Mouse (Mus musculus): ENCODE measurements around the gene Ninl. TPM values are rescaled to one million over a fixed set of nuclear protein-coding genes. Genes with fewer than 3 reads are reported as not detected.

Gene Ninl
- polyA plus RNA-seq, 1 experiment from 2014 or later: 4.0 TPM

- H3K36me3 ChIP-seq (ENCODE audit: control insufficient read depth, insufficient read depth, low read length): no peaks in the 10 kb centered on the region; the same call in 1 of the 2 replicates
- 63% methylated on average over 2 of the region's 2 CpGs for WGBS
- H3K4me1 ChIP-seq (ENCODE audit: control insufficient read depth in 2 of 2, insufficient read depth in 2 of 2, low read length in 2 of 2): peaks cover 8 to 12% of the 10 kb centered on the region in 2 experiments; a peak in 3 of 4 replicates
- H3K4me3 ChIP-seq (ENCODE audit: control insufficient read depth in 1 of 2, insufficient read depth in 1 of 2, low read depth in 1 of 2, low read length in 2 of 2): no peak overlapping the region
- 0 out of 2 replicates have a peak, but pooled peaks cover 3% of the 10 kb centered on the region for H3K9me3 ChIP-seq (ENCODE audit: control insufficient read depth, low read length)
- no peak overlapping the region for H3K9ac ChIP-seq (ENCODE audit: low read length)
- ATAC-seq (ENCODE audit: insufficient number of reproducible peaks, insufficient read depth, low FRiP score, low read depth): no peak
- no peaks in the 10 kb centered on the region for H3K27me3 ChIP-seq (ENCODE audit: control insufficient read depth, insufficient read depth, low read length)
- no peak overlapping the region for H3K4me2 ChIP-seq (ENCODE audit: low read length)
- no peak overlapping the region for H3K27ac ChIP-seq (replicated peaks in 1 of 2; ENCODE audit: control insufficient read depth in 1 of 2, insufficient read depth in 1 of 2, low read depth in 2 of 2, low read length in 2 of 2)
These were observed 2.5 kb downstream of the Ninl start for GRCm38 (mm10) chr2:151036721-151037120.

- no peak overlapping the region for H3K9ac ChIP-seq (ENCODE audit: low read length)
- no peaks in the 10 kb centered on the region for H3K27me3 ChIP-seq (ENCODE audit: control insufficient read depth, insufficient read depth, low read length)
- peaks cover under 1% of the 10 kb centered on the region; the same call in 1 of the 2 replicates for H3K36me3 ChIP-seq (ENCODE audit: control insufficient read depth, insufficient read depth, low read length)
- H3K9me3 ChIP-seq (ENCODE audit: control insufficient read depth, low read length): no peaks in the 10 kb centered on the region
- peaks cover 6 to 8% of the 10 kb centered on the region in 2 experiments; a peak in 3 of 4 replicates for H3K4me1 ChIP-seq (ENCODE audit: control insufficient read depth in 2 of 2, insufficient read depth in 2 of 2, low read length in 2 of 2)
- H3K4me3 ChIP-seq (ENCODE audit: control insufficient read depth in 1 of 2, insufficient read depth in 1 of 2, low read depth in 1 of 2, low read length in 2 of 2): no peak overlapping the region
- no peak overlapping the region for H3K27ac ChIP-seq (replicated peaks in 1 of 2; ENCODE audit: control insufficient read depth in 1 of 2, insufficient read depth in 1 of 2, low read depth in 2 of 2, low read length in 2 of 2)
- WGBS: 87% methylated on average over 3 of the region's 3 CpGs
- ATAC-seq (ENCODE audit: insufficient number of reproducible peaks, insufficient read depth, low FRiP score, low read depth): no peak
- H3K4me2 ChIP-seq (ENCODE audit: low read length): no peak overlapping the region
These were observed 4.7 kb downstream of the Ninl start for GRCm38 (mm10) chr2:151034435-151034834.

- H3K36me3 ChIP-seq (ENCODE audit: control insufficient read depth, insufficient read depth, low read length): no peaks in the 10 kb centered on the region
- no peak overlapping the region for H3K4me2 ChIP-seq (ENCODE audit: low read length)
- H3K27ac ChIP-seq (replicated peaks in 1 of 2; ENCODE audit: control insufficient read depth in 1 of 2, insufficient read depth in 1 of 2, low read depth in 2 of 2, low read length in 2 of 2): no peak overlapping the region
- 79% methylated on average over 10 of the region's 10 CpGs for WGBS
- ATAC-seq (ENCODE audit: insufficient number of reproducible peaks, insufficient read depth, low FRiP score, low read depth): no peak
- H3K4me3 ChIP-seq (ENCODE audit: control insufficient read depth in 1 of 2, insufficient read depth in 1 of 2, low read depth in 1 of 2, low read length in 2 of 2): no peak overlapping the region
- no peak overlapping the region for H3K9ac ChIP-seq (ENCODE audit: low read length)
- no peaks in the 10 kb centered on the region for H3K9me3 ChIP-seq (ENCODE audit: control insufficient read depth, low read length)
- 0 out of 2 replicates have a peak, but pooled peaks cover 2% of the 10 kb centered on the region for H3K27me3 ChIP-seq (ENCODE audit: control insufficient read depth, insufficient read depth, low read length)
- no peaks in the 10 kb centered on the region for H3K4me1 ChIP-seq (ENCODE audit: control insufficient read depth in 2 of 2, insufficient read depth in 2 of 2, low read length in 2 of 2)
These were observed 18.0 kb downstream of the Ninl start for GRCm38 (mm10) chr2:151021158-151021557.

GRCm38 (mm10) chr2:151015316-151015715, 23.9 kb downstream of the Ninl start:
- 0 out of 2 replicates have a peak, but pooled peaks cover 2% of the 10 kb centered on the region for H3K27me3 ChIP-seq (ENCODE audit: control insufficient read depth, insufficient read depth, low read length)
- ATAC-seq (ENCODE audit: insufficient number of reproducible peaks, insufficient read depth, low FRiP score, low read depth): no peak
- no peaks in the 10 kb centered on the region for H3K36me3 ChIP-seq (ENCODE audit: control insufficient read depth, insufficient read depth, low read length)
- H3K4me3 ChIP-seq (ENCODE audit: control insufficient read depth in 1 of 2, insufficient read depth in 1 of 2, low read depth in 1 of 2, low read length in 2 of 2): no peak overlapping the region
- no peak overlapping the region for H3K4me2 ChIP-seq (ENCODE audit: low read length)
- H3K4me1 ChIP-seq (ENCODE audit: control insufficient read depth in 2 of 2, insufficient read depth in 2 of 2, low read length in 2 of 2): no peaks in the 10 kb centered on the region
- WGBS: 72% methylated on average over 2 of the region's 2 CpGs
- H3K27ac ChIP-seq (replicated peaks in 1 of 2; ENCODE audit: control insufficient read depth in 1 of 2, insufficient read depth in 1 of 2, low read depth in 2 of 2, low read length in 2 of 2): no peak overlapping the region
- no peaks in the 10 kb centered on the region for H3K9me3 ChIP-seq (ENCODE audit: control insufficient read depth, low read length)
- no peak overlapping the region for H3K9ac ChIP-seq (ENCODE audit: low read length)

GRCm38 (mm10) chr2:151011273-151011672, 27.9 kb downstream of the Ninl start:
- no peak for ATAC-seq (ENCODE audit: insufficient number of reproducible peaks, insufficient read depth, low FRiP score, low read depth)
- Histone ChIP-seq H3K27me3 (ENCODE audit: control insufficient read depth, insufficient read depth, low read length) (no peaks in the 10 kb centered on the region), H3K9me3 (ENCODE audit: control insufficient read depth, low read length) (no peaks in the 10 kb centered on the region), H3K36me3 (ENCODE audit: control insufficient read depth, insufficient read depth, low read length) (no peaks in the 10 kb centered on the region), H3K27ac (replicated peaks in 1 of 2; ENCODE audit: control insufficient read depth in 1 of 2, insufficient read depth in 1 of 2, low read depth in 2 of 2, low read length in 2 of 2) (no peak overlapping the region), H3K4me1 (ENCODE audit: control insufficient read depth in 2 of 2, insufficient read depth in 2 of 2, low read length in 2 of 2) (peaks cover 5% of the 10 kb centered on the region in 2 experiments; a peak in 3 of 4 replicates), H3K4me3 (ENCODE audit: control insufficient read depth in 1 of 2, insufficient read depth in 1 of 2, low read depth in 1 of 2, low read length in 2 of 2) (no peak overlapping the region), H3K9ac (ENCODE audit: low read length) (no peak overlapping the region), H3K4me2 (ENCODE audit: low read length) (no peak overlapping the region)
- WGBS: 58% methylated on average over 1 of the region's 1 CpGs

- Histone ChIP-seq H3K4me1 (ENCODE audit: control insufficient read depth in 2 of 2, insufficient read depth in 2 of 2, low read length in 2 of 2) (peaks cover 6 to 9% of the 10 kb centered on the region in 2 experiments), H3K27me3 (ENCODE audit: control insufficient read depth, insufficient read depth, low read length) (no peaks in the 10 kb centered on the region), H3K36me3 (ENCODE audit: control insufficient read depth, insufficient read depth, low read length) (no peaks in the 10 kb centered on the region), H3K9ac (ENCODE audit: low read length) (peak overlapping the region; percentile 77; the same call in 1 of the 2 replicates), H3K4me3 (ENCODE audit: control insufficient read depth in 1 of 2, insufficient read depth in 1 of 2, low read depth in 1 of 2, low read length in 2 of 2) (peak overlapping the region; percentile 62 to 97; a peak in 3 of 4 replicates), H3K9me3 (ENCODE audit: control insufficient read depth, low read length) (no peaks in the 10 kb centered on the region), H3K4me2 (ENCODE audit: low read length) (peak overlapping the region; percentile 96), H3K27ac (replicated peaks in 1 of 2; ENCODE audit: control insufficient read depth in 1 of 2, insufficient read depth in 1 of 2, low read depth in 2 of 2, low read length in 2 of 2) (no peak overlapping the region)
- no peak for ATAC-seq (ENCODE audit: insufficient number of reproducible peaks, insufficient read depth, low FRiP score, low read depth)
- WGBS: 84% methylated on average over 1 of the region's 1 CpGs
These were observed 29.6 kb downstream of the Ninl start for GRCm38 (mm10) chr2:151009515-151010085.

GRCm38 (mm10) chr2:151008939-151009509, 30.2 kb downstream of the Ninl start:
- peak overlapping the region; percentile 96 for H3K4me2 ChIP-seq (ENCODE audit: low read length)
- peak overlapping the region; percentile 10 to 41; a peak in 3 of 4 replicates for H3K27ac ChIP-seq (replicated peaks in 1 of 2; ENCODE audit: control insufficient read depth in 1 of 2, insufficient read depth in 1 of 2, low read depth in 2 of 2, low read length in 2 of 2)
- H3K4me1 ChIP-seq (ENCODE audit: control insufficient read depth in 2 of 2, insufficient read depth in 2 of 2, low read length in 2 of 2): peaks cover 9 to 13% of the 10 kb centered on the region in 2 experiments
- no peaks in the 10 kb centered on the region for H3K27me3 ChIP-seq (ENCODE audit: control insufficient read depth, insufficient read depth, low read length)
- peak overlapping the region; percentile 62 to 97 for H3K4me3 ChIP-seq (ENCODE audit: control insufficient read depth in 1 of 2, insufficient read depth in 1 of 2, low read depth in 1 of 2, low read length in 2 of 2)
- WGBS: under 1% methylated on average over 55 of the region's 57 CpGs
- peak; percentile 90 for ATAC-seq (ENCODE audit: insufficient number of reproducible peaks, insufficient read depth, low FRiP score, low read depth)
- no peaks in the 10 kb centered on the region for H3K9me3 ChIP-seq (ENCODE audit: control insufficient read depth, low read length)
- no peaks in the 10 kb centered on the region for H3K36me3 ChIP-seq (ENCODE audit: control insufficient read depth, insufficient read depth, low read length)
- peak overlapping the region; percentile 77 for H3K9ac ChIP-seq (ENCODE audit: low read length)

Measured in heart, embryonic 14.5 days (tissue).